Mouse (Mus musculus): ENCODE results near the gene Cmtm5. TPM values are rescaled to one million over a fixed set of nuclear protein-coding genes. Genes with fewer than 3 reads are reported as not detected.

The Cmtm5 gene
- polyA plus RNA-seq, 1 experiment: 0.14 TPM

DNA sequence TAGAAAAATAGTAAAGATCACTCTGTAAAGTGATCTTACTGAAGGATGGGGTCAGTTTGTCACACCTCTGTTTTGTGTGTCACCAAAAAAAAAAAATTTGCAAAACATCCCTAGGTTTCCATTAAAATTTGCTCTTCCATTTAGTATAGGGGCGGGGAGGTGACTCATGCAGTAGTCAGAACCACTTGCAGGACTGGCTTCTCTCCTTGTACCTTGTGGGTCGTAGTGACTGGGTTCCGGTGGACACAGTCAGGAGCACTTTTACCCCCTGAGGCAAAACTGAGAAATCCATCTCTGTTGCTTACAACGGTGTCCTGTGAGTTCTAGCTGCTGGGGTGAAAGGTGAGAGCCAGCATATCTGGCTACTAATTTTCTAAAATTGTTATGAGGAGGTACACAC, 32.4 kb upstream of the Cmtm5 start:
- Histone ChIP-seq H3K27me3 (ENCODE audit: control insufficient read depth, insufficient read depth, low read length) (no peaks in the 10 kb centered on the region), H3K4me1 (ENCODE audit: control insufficient read depth, insufficient read depth, insufficient read length) (no peaks in the 10 kb centered on the region; the same call in 1 of the 2 replicates), H3K4me3 (ENCODE audit: extremely low read depth, insufficient read depth, insufficient read length) (no peak overlapping the region), H3K27ac (ENCODE audit: insufficient read depth, low read length) (no peak overlapping the region), H3K36me3 (ENCODE audit: control insufficient read depth, insufficient read depth, low read length) (peaks cover 2% of the 10 kb centered on the region; the same call in 1 of the 2 replicates)
- TF ChIP-seq CTCF (IDR thresholded peaks at IDR 0.05; ENCODE audit: extremely low read depth, insufficient read depth, insufficient read length, insufficient replicate concordance): no peak
- TF ChIP-seq POLR2A (IDR thresholded peaks at IDR 0.05; ENCODE audit: low read depth, low read length): no peak
- 92% methylated on average over 4 of the region's 4 CpGs for WGBS
- no peak for DNase-seq (ENCODE audit: low read depth in 1 of 2, low spot score in 2 of 2)

DNA sequence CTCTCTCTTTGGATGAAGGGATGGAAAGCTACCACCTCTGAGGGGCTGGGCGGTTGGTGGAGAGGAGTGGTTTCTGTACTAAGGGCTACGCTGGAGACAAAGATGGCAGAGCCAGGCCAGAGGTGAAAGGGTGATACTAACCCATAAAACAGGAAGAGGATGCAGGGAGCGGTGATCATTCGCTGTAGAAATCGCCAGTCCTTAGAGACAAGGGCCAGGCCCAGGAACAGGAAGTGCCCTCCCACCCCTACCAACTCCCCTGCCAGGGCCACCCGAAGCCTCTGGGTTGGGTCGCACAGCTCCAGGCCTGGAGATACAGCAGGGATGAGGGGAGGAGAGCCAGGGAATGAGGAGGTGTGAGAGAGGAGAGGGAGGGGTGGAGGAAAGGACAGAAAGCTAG, 27.4 kb upstream of the Cmtm5 start:
- H3K4me3 ChIP-seq (ENCODE audit: extremely low read depth, insufficient read depth, insufficient read length): no peak overlapping the region
- TF ChIP-seq POLR2A (IDR thresholded peaks at IDR 0.05; ENCODE audit: low read depth, low read length) (no peak), CTCF (IDR thresholded peaks at IDR 0.05; ENCODE audit: extremely low read depth, insufficient read depth, insufficient read length, insufficient replicate concordance) (no peak)
- H3K27ac ChIP-seq (ENCODE audit: insufficient read depth, low read length): no peak overlapping the region
- peaks cover 5% of the 10 kb centered on the region for H3K4me1 ChIP-seq (ENCODE audit: control insufficient read depth, insufficient read depth, insufficient read length)
- H3K36me3 ChIP-seq (ENCODE audit: control insufficient read depth, insufficient read depth, low read length): no peaks in the 10 kb centered on the region
- peaks cover 11% of the 10 kb centered on the region for H3K27me3 ChIP-seq (ENCODE audit: control insufficient read depth, insufficient read depth, low read length)
- DNase-seq (ENCODE audit: low read depth in 1 of 2, low spot score in 2 of 2): no peak
- 63% methylated on average over 7 of the region's 7 CpGs for WGBS

DNA sequence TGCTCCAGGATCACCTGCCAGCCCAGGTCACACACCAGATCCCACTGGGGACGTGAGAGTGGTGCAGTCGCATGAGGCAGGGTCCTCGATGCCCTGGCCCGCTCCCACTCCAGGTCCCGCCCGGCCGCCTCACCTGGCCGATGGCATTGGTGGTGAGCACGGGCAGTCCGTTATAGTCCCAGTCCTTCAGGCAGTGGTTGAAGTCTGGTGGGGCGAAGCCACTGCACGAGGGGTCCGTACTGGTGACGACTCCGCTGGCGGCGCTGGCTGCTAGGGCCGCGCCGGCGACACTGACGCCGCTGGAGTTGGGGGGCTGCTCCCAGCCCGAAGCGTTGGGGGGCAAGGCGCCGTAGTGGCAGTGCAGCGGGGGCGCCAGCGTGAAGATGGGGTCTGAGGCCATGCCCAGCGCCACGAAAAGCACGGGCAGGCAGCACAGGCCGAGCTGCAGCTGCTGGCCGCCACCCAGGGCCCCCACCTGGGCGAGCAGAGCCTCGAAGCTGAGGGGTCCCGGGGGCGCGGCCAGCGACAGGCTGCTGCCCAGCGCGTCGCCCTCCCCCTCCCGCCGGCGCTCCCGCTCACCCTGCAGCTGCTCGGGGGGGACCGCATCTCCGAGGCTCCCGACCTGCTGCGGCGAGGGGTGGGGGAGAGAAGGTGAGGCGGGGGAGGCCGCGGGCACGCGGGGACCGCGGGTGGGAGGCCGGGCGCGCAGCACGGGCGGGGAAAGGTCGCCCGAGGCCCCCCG, 23.8 kb upstream of the Cmtm5 start:
- peak overlapping the region; percentile 68; the same call in 1 of the 2 replicates for H3K4me3 ChIP-seq (ENCODE audit: extremely low read depth, insufficient read depth, insufficient read length)
- DNase-seq (ENCODE audit: low read depth in 1 of 2, low spot score in 2 of 2): no peak
- H3K4me1 ChIP-seq (ENCODE audit: control insufficient read depth, insufficient read depth, insufficient read length): peaks cover 5% of the 10 kb centered on the region
- 13% methylated on average over 61 of the region's 69 CpGs for WGBS
- H3K27ac ChIP-seq (ENCODE audit: insufficient read depth, low read length): no peak overlapping the region
- H3K36me3 ChIP-seq (ENCODE audit: control insufficient read depth, insufficient read depth, low read length): no peaks in the 10 kb centered on the region
- peaks cover 11% of the 10 kb centered on the region for H3K27me3 ChIP-seq (ENCODE audit: control insufficient read depth, insufficient read depth, low read length)
- TF ChIP-seq POLR2A (IDR thresholded peaks at IDR 0.05; ENCODE audit: low read depth, low read length) (no peak), CTCF (IDR thresholded peaks at IDR 0.05; ENCODE audit: extremely low read depth, insufficient read depth, insufficient read length, insufficient replicate concordance) (no peak)

DNA sequence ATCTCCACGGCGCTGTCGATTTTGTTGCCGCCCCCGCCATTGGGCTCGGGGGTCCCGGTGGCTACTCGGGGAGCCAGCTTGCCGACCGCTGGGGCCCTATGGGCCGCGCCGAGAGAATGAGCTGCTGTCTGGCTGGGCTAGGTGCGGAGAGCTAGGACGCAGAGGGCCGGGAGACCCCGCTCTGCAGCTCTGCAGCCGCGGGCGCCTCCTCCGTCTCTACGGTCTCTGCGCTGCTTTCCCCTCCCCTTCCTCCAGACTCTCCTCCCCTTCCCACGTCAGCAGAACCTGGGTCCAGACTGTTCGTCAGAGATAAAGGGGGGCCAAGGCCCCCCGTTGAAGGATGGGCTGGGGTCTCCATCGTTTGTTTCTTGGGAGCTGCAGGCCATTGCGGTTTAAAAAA, 23.2 kb upstream of the Cmtm5 start, which contains the start of gene Slc22a17:
Gene Slc22a17 (minus strand): TSS at position 247 of the 400 bp plus-strand sequence.
- H3K36me3 ChIP-seq (ENCODE audit: control insufficient read depth, insufficient read depth, low read length): no peaks in the 10 kb centered on the region
- DNase-seq (ENCODE audit: low read depth in 1 of 2, low spot score in 2 of 2): peak in 1 of 2 experiments; percentile 40
- 1% methylated on average over 28 of the region's 28 CpGs for whole genome bisulfite sequencing
- peak within 1 kb of the TSS; percentile 68 for H3K4me3 ChIP-seq (ENCODE audit: extremely low read depth, insufficient read depth, insufficient read length)
- TF ChIP-seq POLR2A (IDR thresholded peaks at IDR 0.05; ENCODE audit: low read depth, low read length): no peak
- no peak for TF ChIP-seq CTCF (IDR thresholded peaks at IDR 0.05; ENCODE audit: extremely low read depth, insufficient read depth, insufficient read length, insufficient replicate concordance)
- H3K27ac ChIP-seq (ENCODE audit: insufficient read depth, low read length): no peak within 1 kb of the TSS
- peaks cover 5% of the 10 kb centered on the region for H3K4me1 ChIP-seq (ENCODE audit: control insufficient read depth, insufficient read depth, insufficient read length)
- H3K27me3 ChIP-seq (ENCODE audit: control insufficient read depth, insufficient read depth, low read length): peaks cover 11% of the 10 kb centered on the region

DNA sequence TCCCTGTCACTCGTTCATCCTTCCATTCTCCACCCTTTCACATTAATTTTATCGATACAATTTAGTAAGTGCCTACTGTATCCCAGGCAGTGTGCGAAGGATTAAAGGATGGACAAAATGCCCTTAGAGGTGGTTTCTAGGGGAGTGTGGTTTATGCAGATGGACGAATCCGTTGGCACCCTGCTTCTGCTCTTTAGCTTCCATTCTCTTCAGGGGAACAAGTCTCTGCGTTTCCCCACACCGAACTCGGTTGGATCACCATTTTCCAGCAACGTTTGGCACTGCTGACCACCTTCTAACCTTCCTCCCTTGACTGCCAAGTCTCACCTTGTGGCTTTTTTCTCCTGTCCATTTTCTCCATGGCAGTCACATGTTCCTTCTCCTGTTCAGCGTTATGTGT, 22.7 kb upstream of the Cmtm5 start:
- Histone ChIP-seq H3K27me3 (ENCODE audit: control insufficient read depth, insufficient read depth, low read length) (peaks cover 11% of the 10 kb centered on the region), H3K4me1 (ENCODE audit: control insufficient read depth, insufficient read depth, insufficient read length) (peaks cover 5% of the 10 kb centered on the region), H3K36me3 (ENCODE audit: control insufficient read depth, insufficient read depth, low read length) (no peaks in the 10 kb centered on the region), H3K27ac (ENCODE audit: insufficient read depth, low read length) (no peak overlapping the region), H3K4me3 (ENCODE audit: extremely low read depth, insufficient read depth, insufficient read length) (peak overlapping the region; percentile 68)
- WGBS: 26% methylated on average over 10 of the region's 10 CpGs
- no peak for TF ChIP-seq CTCF (IDR thresholded peaks at IDR 0.05; ENCODE audit: extremely low read depth, insufficient read depth, insufficient read length, insufficient replicate concordance)
- no peak for TF ChIP-seq POLR2A (IDR thresholded peaks at IDR 0.05; ENCODE audit: low read depth, low read length)
- no peak for DNase-seq (ENCODE audit: low read depth in 1 of 2, low spot score in 2 of 2)

DNA sequence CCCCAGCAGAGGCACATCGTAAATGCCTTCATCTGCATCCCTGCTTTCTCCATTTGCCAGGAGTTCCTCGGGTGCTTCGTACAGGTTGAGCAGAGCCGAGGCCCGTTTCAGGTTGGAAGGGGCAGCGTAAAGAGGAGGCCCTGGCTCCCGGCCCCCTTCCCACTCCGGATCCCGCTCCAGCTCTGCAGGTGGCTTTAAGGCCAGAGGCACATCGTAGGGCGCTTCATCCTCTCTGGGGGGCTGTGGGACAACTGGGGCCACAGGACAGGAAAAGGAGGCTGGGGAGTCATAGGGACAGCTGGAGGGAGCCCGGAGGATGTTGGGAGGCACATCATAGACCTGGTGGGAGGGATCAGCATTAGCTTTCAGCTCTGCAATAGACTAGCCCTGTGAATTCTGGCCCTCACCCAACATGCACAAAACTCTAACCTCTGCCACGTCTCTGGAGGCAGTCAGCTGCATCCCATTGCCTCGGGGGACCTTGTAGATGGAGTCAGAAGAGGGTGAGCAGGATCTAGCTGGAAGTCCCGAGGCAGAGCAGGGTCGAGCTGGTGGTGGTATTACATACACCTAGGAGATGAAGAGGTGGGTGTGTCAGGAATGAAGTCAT, 15.9 kb upstream of the Cmtm5 start:
- Histone ChIP-seq H3K27me3 (ENCODE audit: control insufficient read depth, insufficient read depth, low read length) (peaks cover 4% of the 10 kb centered on the region; the same call in 1 of the 2 replicates), H3K27ac (ENCODE audit: insufficient read depth, low read length) (no peak overlapping the region), H3K36me3 (ENCODE audit: control insufficient read depth, insufficient read depth, low read length) (no peaks in the 10 kb centered on the region), H3K4me1 (ENCODE audit: control insufficient read depth, insufficient read depth, insufficient read length) (no peaks in the 10 kb centered on the region), H3K4me3 (ENCODE audit: extremely low read depth, insufficient read depth, insufficient read length) (no peak overlapping the region)
- no peak for DNase-seq (ENCODE audit: low read depth in 1 of 2, low spot score in 2 of 2)
- TF ChIP-seq POLR2A (IDR thresholded peaks at IDR 0.05; ENCODE audit: low read depth, low read length): no peak
- no peak for TF ChIP-seq CTCF (IDR thresholded peaks at IDR 0.05; ENCODE audit: extremely low read depth, insufficient read depth, insufficient read length, insufficient replicate concordance)
- 82% methylated on average over 16 of the region's 16 CpGs for WGBS

Measured in spleen, adult 2 months (tissue).